Mouse (Mus musculus) stomach, embryonic 16.5 days (tissue): ENCODE data around the gene Pcnx. TPM values are rescaled to one million over a fixed set of nuclear protein-coding genes. Genes with fewer than 3 reads are reported as not detected.
A peak's percentile ranks its signal among the peaks of the same experiment; 100 is the strongest.

Source experiments
- ATAC-seq: fragments of 200-750 bp; cut with Nextera tagmentation; 2 replicates; pipeline ENCODE4 v1.8.0; 2017; ENCODE audit warnings: moderate number of reproducible peaks, moderate TSS enrichment; ENCODE audit not compliant: insufficient read depth, low FRiP score
- H3K27ac ChIP-seq: fragments of 300-500 bp; sonication (generic); 2 replicates; pipeline ENCODE4 v1.5.1; 2014; ENCODE audit warnings: low read length
- H3K27me3 ChIP-seq: fragments of 300-500 bp; sonication (generic); 2 replicates; pipeline ENCODE4 v1.6.1; 2014; ENCODE audit warnings: low read length, control low read depth, mixed read lengths; ENCODE audit not compliant: control insufficient read depth, insufficient read depth
- H3K36me3 ChIP-seq: fragments of 300-500 bp; sonication (generic); 2 replicates; pipeline ENCODE4 v1.6.1; 2014; ENCODE audit warnings: low read length; ENCODE audit not compliant: control insufficient read depth, insufficient read depth
- H3K4me1 ChIP-seq: fragments of 300-500 bp; sonication (generic); 2 replicates; pipeline ENCODE4 v1.6.1; 2014; ENCODE audit warnings: low read length, control low read depth, mixed read lengths; ENCODE audit not compliant: control insufficient read depth, insufficient read depth
- H3K4me2 ChIP-seq: fragments of 300-500 bp; sonication (generic); 2 replicates; pipeline ENCODE4 v1.6.1; 2014; ENCODE audit warnings: low read depth, low read length, mixed read lengths
- H3K4me3 ChIP-seq: fragments of 300-500 bp; sonication (generic); replicated peaks from 2 replicates; pipeline ENCODE4 v1.5.1; 2014; ENCODE audit warnings: mild to moderate bottlenecking, low read length
- H3K9ac ChIP-seq: fragments of 300-500 bp; sonication (generic); 2 replicates; pipeline ENCODE4 v1.6.1; 2014; ENCODE audit warnings: low read length
- H3K9me3 ChIP-seq: fragments of 300-500 bp; sonication (generic); replicated peaks from 2 replicates; pipeline ENCODE4 v1.6.1; 2016; ENCODE audit warnings: low read length, control low read depth; ENCODE audit not compliant: control insufficient read depth
- WGBS: fragments of 180-500 bp; shearing (Covaris S2); extraction: QIAGEN DNeasy Blood & Tissue Kit; methylation state at CpG from one replicate; pipeline ENCODE4 v1.1.7; 2014; 5-methylcytosine and 5-hydroxymethylcytosine counted together
- polyA plus RNA-seq: library from polyadenylated mRNA; unstranded; fragments of >200 nt; fragmentation: Nextera tagmentation; extraction: Ambion mirVana; gene quantifications from 2 replicates; pipeline ENCODE4 v1.2.1, GENCODE M21; 2015

Gene Pcnx
- polyA plus RNA-seq, 1 experiment from 2014 or later = 10.3 TPM

DNA sequence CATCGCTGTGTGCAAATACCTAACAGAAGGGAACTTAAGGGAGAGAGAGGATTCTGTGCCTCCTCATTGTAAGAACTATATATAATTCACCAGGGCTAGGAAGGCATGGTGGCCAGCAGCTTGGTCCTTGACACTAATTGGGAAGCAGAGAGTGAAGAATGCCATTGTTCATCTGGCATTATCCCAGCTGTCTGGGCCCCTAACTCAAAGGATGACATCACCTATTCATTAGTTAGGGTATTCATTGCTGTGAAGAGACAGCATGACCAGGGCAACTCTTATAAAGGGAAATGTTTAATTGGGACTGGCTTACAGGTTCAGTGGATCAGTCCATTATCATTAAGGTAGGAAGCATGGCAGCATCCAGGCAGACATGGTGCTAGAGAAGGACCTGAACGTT lies 31.5 kb upstream of the Pcnx start:
- Histone ChIP-seq H3K27ac (no peak overlapping the region), H3K36me3 (no peaks in the 10 kb centered on the region), H3K9me3 (no peaks in the 10 kb centered on the region), H3K27me3 (no peaks in the 10 kb centered on the region), H3K4me1 (no peaks in the 10 kb centered on the region), H3K4me3 (no peak overlapping the region), H3K9ac (no peak overlapping the region), H3K4me2 (no peak overlapping the region)
- no peak for ATAC-seq
- 79% methylated on average over 2 of the region's 2 CpGs for WGBS

DNA sequence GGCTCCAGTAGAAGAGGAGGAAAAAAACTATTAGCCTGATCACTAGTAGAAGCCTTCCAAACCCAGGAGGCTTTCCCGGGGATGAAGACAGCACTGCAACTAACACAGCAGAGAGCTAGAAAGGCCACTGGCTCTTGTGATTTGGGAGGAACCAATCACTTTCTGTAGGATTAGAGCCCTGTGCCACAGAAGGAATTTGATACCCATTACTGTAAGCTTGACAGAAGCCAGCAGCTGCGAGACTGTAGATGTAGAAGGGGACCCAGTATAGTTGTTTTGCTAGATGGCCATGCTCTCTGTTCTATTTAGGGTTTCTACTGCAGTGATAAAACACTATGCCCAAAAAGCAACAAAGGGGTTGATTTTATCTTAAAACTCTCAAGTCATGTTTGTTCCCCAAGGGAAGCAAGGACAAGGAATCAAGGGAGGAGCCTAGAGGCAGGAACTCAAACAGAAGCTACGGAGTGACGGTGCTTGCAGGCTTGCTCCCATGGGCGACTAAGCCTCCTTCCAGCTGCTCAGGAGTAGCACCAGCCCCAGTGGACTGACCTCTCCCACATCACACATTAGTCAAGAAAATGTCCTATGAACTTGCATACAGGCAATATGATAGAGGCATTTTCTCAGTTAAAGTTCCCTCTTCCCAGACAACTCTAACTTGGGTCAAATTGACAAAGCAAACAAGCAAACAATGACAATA lies 27.6 kb upstream of the Pcnx start:
- no peaks in the 10 kb centered on the region for H3K4me1 ChIP-seq
- H3K4me3 ChIP-seq = no peak overlapping the region
- H3K27ac ChIP-seq = no peak overlapping the region
- H3K36me3 ChIP-seq = no peaks in the 10 kb centered on the region
- 40% methylated on average over 5 of the region's 5 CpGs for WGBS
- no peak overlapping the region for H3K9ac ChIP-seq
- H3K9me3 ChIP-seq = no peaks in the 10 kb centered on the region
- H3K4me2 ChIP-seq = no peak overlapping the region
- no peaks in the 10 kb centered on the region for H3K27me3 ChIP-seq
- no peak for ATAC-seq

DNA sequence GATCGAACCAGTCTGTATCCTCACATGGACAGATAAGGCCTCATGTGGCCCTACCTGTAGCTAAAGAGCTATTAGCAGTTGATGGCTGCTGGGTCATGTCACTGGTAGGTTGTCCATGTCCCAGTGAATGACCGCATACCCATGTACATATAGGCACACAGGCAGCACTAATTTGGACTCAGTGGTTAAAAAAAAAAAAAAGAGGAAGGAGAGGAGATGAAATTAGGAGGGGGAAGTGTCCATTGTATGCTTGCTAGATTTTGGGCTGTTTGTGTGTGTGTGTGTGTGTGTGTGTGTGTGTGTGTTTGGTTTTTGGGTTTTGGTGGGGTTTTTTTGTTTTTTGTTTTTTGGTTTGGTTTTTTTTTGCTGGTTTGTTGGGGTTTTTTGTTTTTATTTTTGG lies 26.7 kb upstream of the Pcnx start:
- Histone ChIP-seq H3K4me3 (no peak overlapping the region), H3K36me3 (no peaks in the 10 kb centered on the region), H3K4me2 (no peak overlapping the region), H3K27ac (no peak overlapping the region), H3K9me3 (no peaks in the 10 kb centered on the region), H3K27me3 (no peaks in the 10 kb centered on the region), H3K9ac (no peak overlapping the region), H3K4me1 (no peaks in the 10 kb centered on the region)
- WGBS = 92% methylated on average over 2 of the region's 2 CpGs
- ATAC-seq = no peak

DNA sequence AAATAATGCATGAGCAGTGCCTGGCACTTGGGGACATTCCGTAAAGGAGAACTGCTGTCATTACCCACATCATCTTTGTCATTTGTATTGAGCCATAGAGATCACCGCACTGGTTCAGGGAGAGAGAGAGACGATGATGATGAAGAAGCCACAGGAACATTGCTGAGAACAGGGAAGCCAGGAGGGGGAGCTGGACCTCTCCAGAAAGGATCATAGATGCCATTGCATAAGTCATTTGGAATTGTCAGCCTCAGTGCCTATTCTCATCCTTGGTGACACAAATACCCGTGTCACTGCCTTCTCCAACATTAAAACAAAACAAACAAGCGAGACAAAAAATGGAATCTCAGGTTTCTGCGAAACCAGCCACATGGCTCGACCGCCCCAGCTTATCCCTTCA lies 23.7 kb upstream of the Pcnx start:
- Histone ChIP-seq H3K4me3 (no peak overlapping the region), H3K27ac (no peak overlapping the region), H3K4me1 (no peaks in the 10 kb centered on the region), H3K4me2 (no peak overlapping the region), H3K9ac (no peak overlapping the region), H3K9me3 (no peaks in the 10 kb centered on the region), H3K36me3 (no peaks in the 10 kb centered on the region), H3K27me3 (no peaks in the 10 kb centered on the region)
- 58% methylated on average over 8 of the region's 8 CpGs for WGBS
- ATAC-seq = no peak

DNA sequence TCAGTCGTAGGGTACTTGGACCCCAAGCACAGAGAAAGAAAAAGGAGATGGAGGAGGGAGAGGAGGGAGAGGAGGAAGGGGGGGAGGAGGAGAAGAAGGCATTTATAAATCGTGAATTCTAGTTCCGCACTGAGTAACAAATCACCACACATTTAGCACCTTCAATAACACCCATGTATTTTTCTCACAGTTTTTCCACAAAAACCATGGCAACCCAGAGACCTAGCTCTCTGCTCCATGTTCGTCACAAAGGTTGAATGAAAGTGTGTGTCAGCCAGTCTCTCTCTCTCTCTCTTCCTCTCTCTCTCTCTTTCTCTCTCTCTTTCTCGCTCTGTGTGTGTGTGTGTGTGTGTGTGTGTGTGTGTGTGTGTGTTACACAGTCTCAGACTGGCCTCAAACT lies 22.4 kb upstream of the Pcnx start:
- ATAC-seq = no peak
- WGBS = 68% methylated on average over 5 of the region's 5 CpGs
- no peaks in the 10 kb centered on the region for H3K36me3 ChIP-seq
- no peak overlapping the region for H3K4me2 ChIP-seq
- H3K9me3 ChIP-seq = no peaks in the 10 kb centered on the region
- no peak overlapping the region for H3K4me3 ChIP-seq
- no peaks in the 10 kb centered on the region for H3K27me3 ChIP-seq
- H3K4me1 ChIP-seq = no peaks in the 10 kb centered on the region
- no peak overlapping the region for H3K27ac ChIP-seq
- H3K9ac ChIP-seq = no peak overlapping the region

DNA sequence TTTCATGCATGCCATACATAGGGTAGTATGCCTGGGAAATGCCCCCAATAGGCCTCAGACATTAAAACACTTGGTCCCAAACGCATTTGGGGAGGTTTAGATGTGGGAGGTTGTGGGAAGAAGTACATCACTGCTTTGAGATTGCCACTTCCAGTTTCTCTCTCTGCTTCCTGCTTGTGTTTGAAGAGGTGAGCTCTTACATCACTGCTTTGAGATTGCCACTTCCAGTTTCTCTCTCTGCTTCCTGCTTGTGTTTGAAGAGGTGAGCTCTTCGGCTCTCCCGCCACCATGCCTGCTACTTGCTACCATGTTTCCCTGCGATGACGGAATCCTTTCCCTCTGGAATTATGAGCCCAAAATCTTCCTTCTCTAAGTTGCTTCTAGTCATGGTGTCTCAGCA lies 20.2 kb upstream of the Pcnx start:
- no peaks in the 10 kb centered on the region for H3K4me1 ChIP-seq
- 95% methylated on average over 5 of the region's 5 CpGs for WGBS
- no peak for ATAC-seq
- H3K4me2 ChIP-seq = no peak overlapping the region
- H3K27me3 ChIP-seq = no peaks in the 10 kb centered on the region
- no peak overlapping the region for H3K27ac ChIP-seq
- H3K36me3 ChIP-seq = no peaks in the 10 kb centered on the region
- H3K9ac ChIP-seq = no peak overlapping the region
- H3K9me3 ChIP-seq = no peaks in the 10 kb centered on the region
- H3K4me3 ChIP-seq = no peak overlapping the region

DNA sequence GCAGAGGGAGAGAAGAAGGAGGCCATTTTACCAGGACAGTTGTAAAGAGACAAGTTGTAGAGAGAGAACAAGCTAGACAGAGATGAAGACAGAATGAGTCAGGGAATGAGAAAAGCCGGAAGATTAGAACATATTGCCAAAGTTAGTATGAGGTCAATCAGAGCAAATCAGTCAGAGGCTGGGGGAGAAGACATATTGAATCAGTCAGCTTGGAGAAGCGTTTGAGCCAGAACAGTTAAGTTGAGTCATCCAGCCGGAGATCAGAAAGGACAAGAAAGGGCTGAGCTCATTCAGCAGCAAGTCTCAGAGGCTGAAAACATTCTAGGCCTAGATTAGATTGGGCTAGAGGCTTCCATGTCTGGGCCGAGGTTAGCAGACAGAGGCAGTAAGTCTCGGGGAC lies 18.8 kb upstream of the Pcnx start:
- Histone ChIP-seq H3K27ac (no peak overlapping the region), H3K9me3 (no peaks in the 10 kb centered on the region), H3K27me3 (no peaks in the 10 kb centered on the region), H3K4me2 (no peak overlapping the region), H3K36me3 (no peaks in the 10 kb centered on the region), H3K4me3 (no peak overlapping the region), H3K4me1 (0 out of 2 replicates have a peak, but pooled peaks cover 5% of the 10 kb centered on the region), H3K9ac (no peak overlapping the region)
- ATAC-seq = no peak
- WGBS = 59% methylated on average over 5 of the region's 5 CpGs

DNA sequence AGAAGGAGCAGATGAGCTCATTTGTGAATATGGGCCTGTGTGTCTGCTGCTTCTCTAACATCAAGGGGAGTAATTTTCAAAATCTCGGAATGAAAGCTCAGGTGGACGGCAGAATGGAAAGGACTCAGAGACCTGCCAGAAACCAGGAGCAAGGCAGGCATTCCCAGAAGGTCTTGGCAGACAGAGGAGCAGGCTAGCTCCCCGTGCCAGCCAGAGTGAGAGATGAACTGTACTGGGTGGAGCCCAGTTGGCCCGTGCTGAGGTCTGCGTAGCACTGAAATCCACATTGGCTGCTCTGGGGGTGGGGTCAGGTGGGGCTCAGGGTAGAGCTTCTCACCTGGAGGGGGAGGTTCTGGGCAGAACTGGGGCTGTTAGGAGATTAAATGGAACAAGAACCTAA lies 16.3 kb upstream of the Pcnx start:
- Histone ChIP-seq H3K9me3 (no peaks in the 10 kb centered on the region), H3K4me1 (0 out of 2 replicates have a peak, but pooled peaks cover 5% of the 10 kb centered on the region), H3K4me3 (no peak overlapping the region), H3K27ac (no peak overlapping the region), H3K4me2 (no peak overlapping the region), H3K9ac (no peak overlapping the region), H3K27me3 (no peaks in the 10 kb centered on the region), H3K36me3 (no peaks in the 10 kb centered on the region)
- no peak for ATAC-seq
- WGBS = 68% methylated on average over 5 of the region's 5 CpGs

DNA sequence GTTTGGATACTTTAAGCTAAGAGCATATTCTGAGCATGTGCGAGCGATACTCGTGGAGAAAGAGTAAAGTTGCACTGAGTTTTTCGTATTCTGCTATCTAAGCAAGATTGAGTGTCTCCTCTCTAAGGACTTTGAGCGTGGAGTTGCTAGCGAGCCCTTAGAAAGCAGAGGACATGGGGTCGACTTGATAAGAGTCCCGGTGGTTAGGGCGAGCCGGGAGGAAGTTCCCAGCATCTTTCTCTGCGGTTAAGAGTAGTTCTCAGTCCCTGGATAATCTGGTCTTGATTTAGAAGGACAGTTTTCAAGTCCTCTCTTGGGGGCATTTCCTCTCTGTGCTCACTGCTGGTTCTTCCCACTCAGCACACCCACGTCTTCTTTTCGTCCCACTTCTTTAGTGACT lies 15.3 kb upstream of the Pcnx start:
- WGBS = 44% methylated on average over 13 of the region's 13 CpGs

More for the DNA sequence above, 15.3 kb upstream of the Pcnx start:
- peak overlapping the region; percentile 45 for H3K4me2 ChIP-seq
- H3K9me3 ChIP-seq = no peaks in the 10 kb centered on the region
- no peak overlapping the region for H3K9ac ChIP-seq
- no peak overlapping the region for H3K4me3 ChIP-seq
- H3K27me3 ChIP-seq = no peaks in the 10 kb centered on the region
- no peak overlapping the region for H3K27ac ChIP-seq
- H3K36me3 ChIP-seq = no peaks in the 10 kb centered on the region
- no peak for ATAC-seq
- 0 out of 2 replicates have a peak, but pooled peaks cover 5% of the 10 kb centered on the region for H3K4me1 ChIP-seq
